In genomic region chr14:34615082-34615481, GRCm38 (mm10) we compare ENCODE assay signal across 8 mouse cellular contexts. TPM values are rescaled to one million over a fixed set of nuclear protein-coding genes. Genes with fewer than 3 reads are reported as not detected.
DNase-seq lines count a peak whose midpoint lies in the region; ATAC-seq and TF ChIP-seq lines count a peak whose summit lies in the region.

No protein-coding gene starts in this region.

- DNase-seq in CD4-positive, CD25-positive, alpha-beta regulatory T cell, adult 2 months (ENCODE audit: low read depth, low spot score), result peak; percentile 40
- DNase-seq in hindbrain, postnatal 0 days (ENCODE audit: low spot score), result no peak
- no peak for DNase-seq in cerebellum, adult 11-12 months
- no peak for DNase-seq in frontal cortex, postnatal 36 days (ENCODE audit: low spot score in 2 of 2)

- WGBS in bone marrow, adult 2 months, result 4% methylated on average over 13 of the region's 13 CpGs
- 3% methylated on average over 13 of the region's 13 CpGs for WGBS in hindbrain, postnatal 0 days
- WGBS in lung, embryonic 16.5 days, result 3% methylated on average over 13 of the region's 13 CpGs
- WGBS in stomach, embryonic 16.5 days, result 3% methylated on average over 13 of the region's 13 CpGs

- 0 out of 2 replicates have a peak, but pooled peaks cover 8% of the 10 kb centered on the region for H3K27me3 ChIP-seq in hindbrain, postnatal 0 days (ENCODE audit: insufficient read depth, low read length)
- H3K27me3 ChIP-seq in lung, embryonic 16.5 days (ENCODE audit: control insufficient read depth, insufficient read depth, low read depth, low read length), result peaks cover 11% of the 10 kb centered on the region; the same call in 1 of the 2 replicates
- H3K27me3 ChIP-seq in stomach, embryonic 16.5 days (ENCODE audit: control insufficient read depth, insufficient read depth, low read length), result no peaks in the 10 kb centered on the region

- no peaks in the 10 kb centered on the region for H3K36me3 ChIP-seq in hindbrain, postnatal 0 days (ENCODE audit: insufficient read depth, low read length)
- H3K36me3 ChIP-seq in lung, embryonic 16.5 days (ENCODE audit: control insufficient read depth, insufficient read depth, low read length), result no peaks in the 10 kb centered on the region
- no peaks in the 10 kb centered on the region for H3K36me3 ChIP-seq in stomach, embryonic 16.5 days (ENCODE audit: control insufficient read depth, insufficient read depth, low read length)

- no peaks in the 10 kb centered on the region for H3K9me3 ChIP-seq in hindbrain, postnatal 0 days (ENCODE audit: low read length)
- no peaks in the 10 kb centered on the region for H3K9me3 ChIP-seq in lung, embryonic 16.5 days (ENCODE audit: control insufficient read depth, low read length)
- no peaks in the 10 kb centered on the region for H3K9me3 ChIP-seq in stomach, embryonic 16.5 days (replicated peaks; ENCODE audit: control insufficient read depth, low read length)

- H3K4me1 ChIP-seq in bone marrow, adult 2 months (ENCODE audit: control insufficient read depth, insufficient read depth, low read length), result no peaks in the 10 kb centered on the region; the same call in 1 of the 2 replicates
- H3K4me1 ChIP-seq in hindbrain, postnatal 0 days (ENCODE audit: insufficient read depth, low read length), result no peaks in the 10 kb centered on the region
- peaks cover 10% of the 10 kb centered on the region for H3K4me1 ChIP-seq in lung, embryonic 16.5 days (replicated peaks; ENCODE audit: control insufficient read depth, insufficient read depth, low read length)
- H3K4me1 ChIP-seq in stomach, embryonic 16.5 days (ENCODE audit: control insufficient read depth, insufficient read depth, low read length), result 0 out of 2 replicates have a peak, but pooled peaks cover 5% of the 10 kb centered on the region

- H3K9ac ChIP-seq in hindbrain, postnatal 0 days (replicated peaks; ENCODE audit: low read length), result 0 out of 2 replicates have a peak overlapping the region, but pooled peaks have one; percentile 13
- peak overlapping the region; percentile 47; the same call in 1 of the 2 replicates for H3K9ac ChIP-seq in lung, embryonic 16.5 days (ENCODE audit: low read length)
- peak overlapping the region; percentile 19 for H3K9ac ChIP-seq in stomach, embryonic 16.5 days (ENCODE audit: low read length)

- TF ChIP-seq CTCF in bone marrow, adult 2 months (IDR thresholded peaks at IDR 0.05; ENCODE audit: control insufficient read depth, insufficient read depth, low read length), result no peak
- no peak for TF ChIP-seq CTCF in hindbrain, postnatal 0 days (IDR thresholded peaks at IDR 0.05; ENCODE audit: low read depth)

- H3K4me3 ChIP-seq in bone marrow, adult 2 months (replicated peaks; ENCODE audit: control insufficient read depth, low read depth, low read length), result peak overlapping the region; percentile 27
- peak overlapping the region; percentile 15 for H3K4me3 ChIP-seq in hindbrain, postnatal 0 days (ENCODE audit: low read length)
- peak overlapping the region; percentile 28 for H3K4me3 ChIP-seq in lung, embryonic 16.5 days (ENCODE audit: low read length)
- H3K4me3 ChIP-seq in stomach, embryonic 16.5 days (replicated peaks; ENCODE audit: low read length), result peak overlapping the region; percentile 24

- H3K4me2 ChIP-seq in hindbrain, postnatal 0 days (ENCODE audit: low read depth, low read length), result peak overlapping the region; percentile 51
- H3K4me2 ChIP-seq in lung, embryonic 16.5 days (ENCODE audit: low read depth, low read length), result peak overlapping the region; percentile 52
- peak overlapping the region; percentile 47 for H3K4me2 ChIP-seq in stomach, embryonic 16.5 days (ENCODE audit: low read depth, low read length)

- no peak for TF ChIP-seq POLR2A in bone marrow, adult 2 months (IDR thresholded peaks at IDR 0.05; ENCODE audit: borderline replicate concordance, control insufficient read depth, low read depth, low read length)

- no peak for ATAC-seq in hindbrain, postnatal 0 days
- ATAC-seq in lung, embryonic 16.5 days (ENCODE audit: low read depth), result peak; percentile 37
- ATAC-seq in stomach, embryonic 16.5 days (ENCODE audit: insufficient read depth, low FRiP score), result peak; percentile 30; the same call in 1 of the 2 replicates
- ATAC-seq in activated CD4-positive, CD25-positive, alpha-beta regulatory T cell, adult 4 months, result no peak

- H3K27ac ChIP-seq in bone marrow, adult 2 months (ENCODE audit: control insufficient read depth, insufficient read depth, low read depth, low read length, poor library complexity), result no peak overlapping the region
- no peak overlapping the region for H3K27ac ChIP-seq in hindbrain, postnatal 0 days
- H3K27ac ChIP-seq in lung, embryonic 16.5 days (ENCODE audit: low read length), result 0 out of 2 replicates have a peak overlapping the region, but pooled peaks have one; percentile 22
- peak overlapping the region; percentile 48; the same call in 1 of the 2 replicates for H3K27ac ChIP-seq in stomach, embryonic 16.5 days (ENCODE audit: low read length)

RNA-seq across cellular contexts. Expression of gene Opn4, which starts 15.1 kb away (rescaled TPM):
- not detected in 2 replicates for polyA plus RNA-seq in bone marrow, adult 2 months (2011; ENCODE audit: insufficient read depth, insufficient read length, low replicate concordance, missing spikeins)
- total RNA-seq in hindbrain, postnatal 0 days (2014; rRNA removed), result not detected in 2 replicates
- 0.14 TPM in 1 of 2 replicates, not detected in the other for polyA plus RNA-seq in hindbrain, postnatal 0 days (2015; fragmentation: Nextera tagmentation; extraction: Ambion mirVana)
- 0.26 and 0.38 TPM in 2 replicates for polyA plus RNA-seq in lung, embryonic 16.5 days (2015; fragmentation: Nextera tagmentation; extraction: Ambion mirVana)
- 0.06 TPM in 1 of 2 replicates, not detected in the other for polyA plus RNA-seq in stomach, embryonic 16.5 days (2015; fragmentation: Nextera tagmentation; extraction: Ambion mirVana)
- polyA plus RNA-seq in activated CD4-positive, CD25-positive, alpha-beta regulatory T cell, adult 4 months (2017; shearing (Covaris generic)), result not detected

RNA-seq across cellular contexts. Expression of gene Ldb3, which starts 26.6 kb away (rescaled TPM):
- polyA plus RNA-seq in bone marrow, adult 2 months (2011; ENCODE audit: insufficient read depth, insufficient read length, low replicate concordance, missing spikeins), result 0.40 and 1.1 TPM in 2 replicates
- 1.6 and 1.7 TPM in 2 replicates for total RNA-seq in hindbrain, postnatal 0 days (2014; rRNA removed)
- 1.3 and 1.4 TPM in 2 replicates for polyA plus RNA-seq in hindbrain, postnatal 0 days (2015; fragmentation: Nextera tagmentation; extraction: Ambion mirVana)
- 12.7 and 13.2 TPM in 2 replicates for polyA plus RNA-seq in lung, embryonic 16.5 days (2015; fragmentation: Nextera tagmentation; extraction: Ambion mirVana)
- polyA plus RNA-seq in stomach, embryonic 16.5 days (2015; fragmentation: Nextera tagmentation; extraction: Ambion mirVana), result 4.4 and 30.9 TPM in 2 replicates
- not detected for polyA plus RNA-seq in activated CD4-positive, CD25-positive, alpha-beta regulatory T cell, adult 4 months (2017; shearing (Covaris generic))

RNA-seq across cellular contexts. Expression of gene Wapl, which starts 58.6 kb away (rescaled TPM):
- polyA plus RNA-seq in bone marrow, adult 2 months (2011; ENCODE audit: insufficient read depth, insufficient read length, low replicate concordance, missing spikeins), result 108 and 131 TPM in 2 replicates
- 16.8 and 19.1 TPM in 2 replicates for total RNA-seq in hindbrain, postnatal 0 days (2014; rRNA removed)
- 11.9 and 12.8 TPM in 2 replicates for polyA plus RNA-seq in hindbrain, postnatal 0 days (2015; fragmentation: Nextera tagmentation; extraction: Ambion mirVana)
- polyA plus RNA-seq in lung, embryonic 16.5 days (2015; fragmentation: Nextera tagmentation; extraction: Ambion mirVana), result 20.2 and 20.8 TPM in 2 replicates
- 17.4 and 22.5 TPM in 2 replicates for polyA plus RNA-seq in stomach, embryonic 16.5 days (2015; fragmentation: Nextera tagmentation; extraction: Ambion mirVana)
- polyA plus RNA-seq in activated CD4-positive, CD25-positive, alpha-beta regulatory T cell, adult 4 months (2017; shearing (Covaris generic)), result 10 to 100 TPM; 45.6 to 50.6 TPM

Comparison
In these comparisons a context has a peak if more than half of its experiments do, and no peak if none do; other contexts are left out.
1. H3K27ac ChIP-seq: peak in lung, embryonic 16.5 days (single experiment) and stomach, embryonic 16.5 days (single experiment); none in bone marrow, adult 2 months (single experiment) and hindbrain, postnatal 0 days (single experiment).
2. ATAC-seq: peak in lung, embryonic 16.5 days (single experiment) and stomach, embryonic 16.5 days (single experiment); none in hindbrain, postnatal 0 days (single experiment) and activated CD4-positive, CD25-positive, alpha-beta regulatory T cell, adult 4 months (single experiment).
3. Peak in every context shown above with its lines, with median percentiles within 50 percentile points of each other: H3K4me3 ChIP-seq, H3K4me2 ChIP-seq and H3K9ac ChIP-seq.